Mouse (Mus musculus) induced T-regulatory cell, adult 2 months (primary cell): ENCODE data around the gene Gm20388.

Source experiments
- DNase-seq: peaks from one replicate; pipeline ENCODE4 v3.0.0-alpha.2; 2012; ENCODE audit warnings: low read depth

Gene Gm20388

GRCm38 (mm10) chr8:122935118-122935517 lies 3024.5 kb downstream of the Gm20388 start:
- DNase-seq: no peak

DNA sequence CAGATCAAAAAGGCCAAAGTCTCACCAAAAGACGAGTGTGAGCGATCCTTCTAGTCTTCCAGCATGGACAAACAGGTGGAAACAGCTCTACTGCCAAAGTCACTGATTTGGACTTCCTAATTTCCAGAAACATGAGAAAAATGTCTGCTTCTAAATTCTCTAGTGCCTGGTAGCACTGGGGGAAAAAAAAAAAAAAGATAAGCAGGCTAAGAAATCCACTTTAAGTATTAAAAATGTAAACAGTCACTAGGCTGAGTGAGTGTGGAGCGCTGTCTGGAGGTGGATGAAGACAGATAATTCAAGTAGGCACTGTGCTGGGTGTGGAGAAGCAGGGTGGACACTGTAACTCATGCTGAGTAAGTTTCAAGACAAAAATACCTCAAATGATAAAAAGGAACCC lies 3025.3 kb downstream of the Gm20388 start:
- DNase-seq: no peak

DNA sequence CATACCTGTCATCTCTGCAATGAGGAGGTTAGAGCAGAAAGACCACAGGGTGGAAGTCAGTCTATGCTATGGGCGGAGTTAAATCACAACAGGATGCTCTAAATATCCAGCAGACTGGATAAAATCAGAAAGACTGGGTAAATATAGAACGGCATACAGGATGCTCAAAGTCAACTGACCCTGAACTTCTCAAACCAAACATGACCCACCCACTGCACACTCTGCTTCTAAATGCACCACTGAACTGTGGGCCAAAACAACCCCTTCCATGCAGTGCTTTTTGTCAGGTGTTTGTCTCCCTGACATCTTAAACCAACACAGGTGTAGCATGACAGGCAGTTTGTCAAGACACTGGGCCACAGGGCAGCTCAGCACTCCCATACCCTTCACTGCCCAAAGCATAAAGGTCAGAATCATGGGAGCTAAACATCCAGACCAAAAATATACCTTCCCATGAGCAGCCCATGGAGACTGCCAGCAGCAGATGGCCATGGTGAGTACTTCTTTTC lies 3027.0 kb downstream of the Gm20388 start:
- peak; percentile 81 for DNase-seq

DNA sequence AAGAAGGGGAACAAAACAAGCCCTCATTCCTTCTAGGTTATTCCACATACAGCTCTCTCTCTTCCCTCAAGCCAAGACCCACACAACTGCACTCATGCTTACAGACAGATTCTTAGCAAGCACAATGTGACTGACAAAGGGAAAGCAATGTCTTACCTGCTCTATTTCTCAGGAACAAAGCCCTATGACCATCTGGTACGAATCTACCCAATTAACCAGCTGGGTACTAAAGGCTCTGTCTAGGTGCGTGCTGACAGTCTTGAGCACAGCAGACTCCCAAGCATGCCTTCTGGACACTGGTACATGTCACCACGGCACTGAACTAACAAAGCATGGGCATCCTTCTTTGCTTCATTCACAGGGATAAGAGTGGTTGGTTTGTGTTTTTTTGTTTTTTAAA lies 3027.5 kb downstream of the Gm20388 start:
- DNase-seq: no peak

- peak; percentile 86 for DNase-seq
These were observed 3027.9 kb downstream of the Gm20388 start for GRCm38 (mm10) chr8:122938591-122938990.

- peak; percentile 62 for DNase-seq
These were observed 3032.4 kb downstream of the Gm20388 start for GRCm38 (mm10) chr8:122942803-122943713.

- DNase-seq: no peak
These were observed 3035.1 kb downstream of the Gm20388 start for GRCm38 (mm10) chr8:122945775-122946174.

DNA sequence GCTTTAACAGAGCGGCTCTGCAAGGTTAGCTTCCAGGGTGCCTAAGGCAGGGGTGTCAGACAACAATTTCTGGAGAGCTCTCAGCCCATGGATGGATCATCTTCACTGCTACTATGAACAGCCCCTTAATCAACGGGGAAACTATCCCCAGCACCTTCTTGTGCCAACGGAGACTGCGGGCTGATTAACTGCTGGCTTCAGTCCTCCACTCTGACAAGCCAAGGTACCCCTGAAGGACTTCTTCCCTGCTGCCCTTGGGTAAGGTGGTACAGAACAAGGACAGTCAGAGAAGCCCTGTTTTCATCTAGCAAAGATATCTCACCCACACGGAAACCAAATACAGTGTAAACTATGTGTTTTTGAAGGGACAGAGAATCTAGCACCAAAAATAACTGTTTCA lies 3039.1 kb downstream of the Gm20388 start:
- DNase-seq: no peak

DNA sequence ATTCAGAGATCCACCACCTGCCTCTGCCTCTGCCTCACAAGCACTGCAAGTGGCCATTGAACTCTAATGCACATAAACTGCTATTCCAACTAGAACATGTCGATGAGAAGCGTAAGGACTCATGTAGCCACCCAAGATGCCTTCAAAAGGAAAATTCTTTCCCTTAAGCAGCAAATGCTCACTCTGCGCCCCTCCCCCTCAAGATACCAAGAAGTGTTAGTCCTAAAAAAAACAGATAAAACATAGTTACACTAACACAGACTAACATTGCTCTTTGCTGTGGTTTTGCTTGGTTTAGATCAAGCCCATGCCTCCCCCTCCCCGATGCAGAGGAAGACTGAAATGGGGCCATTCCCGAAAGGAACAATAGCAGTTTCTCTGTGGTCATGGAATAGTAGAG lies 3040.8 kb downstream of the Gm20388 start:
- DNase-seq: no peak

- DNase-seq: peak; percentile 66
These were observed 3042.4 kb downstream of the Gm20388 start for GRCm38 (mm10) chr8:122953028-122953427.

- DNase-seq: peak; percentile 72
These were observed 3043.6 kb downstream of the Gm20388 start for GRCm38 (mm10) chr8:122954090-122954799.

DNA sequence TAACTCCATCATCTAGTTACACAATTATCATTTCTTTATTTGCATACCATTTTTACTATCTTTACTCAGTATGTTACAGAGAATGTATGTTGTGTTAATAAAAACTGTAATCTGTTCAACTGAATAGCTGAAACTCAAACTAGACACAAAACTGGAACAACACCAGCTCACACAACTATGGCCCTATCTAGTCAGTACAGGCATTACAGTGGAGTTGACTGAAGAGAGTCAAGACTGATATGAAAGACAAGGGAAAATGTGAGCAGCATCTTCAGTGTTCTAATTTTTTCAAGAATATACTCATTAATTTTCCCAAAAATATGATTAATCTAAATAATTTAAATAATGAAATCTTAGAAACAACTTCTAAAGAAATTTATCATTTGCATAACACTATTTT lies 3044.6 kb downstream of the Gm20388 start:
- no peak for DNase-seq

GRCm38 (mm10) chr8:122955997-122956396 lies 3045.4 kb downstream of the Gm20388 start:
- DNase-seq: no peak

DNA sequence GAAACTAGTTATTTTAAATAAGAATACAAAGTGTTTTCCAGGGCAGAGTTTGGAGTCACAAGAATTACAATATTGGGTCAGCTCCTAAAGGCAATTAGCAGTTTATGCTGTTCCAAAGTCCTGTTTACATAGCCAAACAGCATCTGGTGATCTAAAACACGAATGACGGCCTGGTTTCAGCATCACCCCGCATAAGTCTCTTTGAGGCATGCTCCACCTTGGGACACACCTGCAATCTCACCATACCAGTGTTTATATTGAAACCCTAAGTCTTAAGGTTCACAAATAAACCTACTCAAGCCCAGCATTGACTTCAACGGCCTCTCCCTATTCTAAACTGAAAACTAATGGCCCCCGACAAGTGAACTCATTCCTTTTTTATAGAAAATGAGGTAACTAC lies 3049.7 kb downstream of the Gm20388 start:
- DNase-seq: no peak

GRCm38 (mm10) chr8:122960932-122961331 lies 3050.3 kb downstream of the Gm20388 start:
- peak; percentile 46 for DNase-seq

GRCm38 (mm10) chr8:122961458-122961857 lies 3050.8 kb downstream of the Gm20388 start:
- DNase-seq: peak; percentile 41

GRCm38 (mm10) chr8:122962046-122962445 lies 3051.4 kb downstream of the Gm20388 start:
- peak; percentile 58 for DNase-seq

DNA sequence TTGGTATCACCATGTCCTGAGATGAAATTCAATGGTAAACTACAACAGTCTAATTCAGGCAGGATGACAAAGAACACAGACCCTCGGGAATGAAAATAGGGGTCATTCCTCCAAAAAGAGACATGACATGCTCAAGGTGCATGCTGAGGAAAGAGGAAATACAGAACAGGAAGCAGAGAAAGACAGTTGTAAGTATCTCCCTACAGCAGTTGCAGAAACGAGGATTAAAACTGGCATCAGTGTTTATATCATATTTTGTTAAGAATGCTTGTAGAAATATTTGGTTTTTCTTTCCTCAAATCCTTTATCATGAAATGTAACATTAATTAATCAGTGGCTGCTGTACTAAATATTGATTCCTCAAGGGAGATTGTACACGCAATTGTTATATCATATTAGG lies 3056.0 kb downstream of the Gm20388 start:
- DNase-seq: no peak

- no peak for DNase-seq
These were observed 3057.5 kb downstream of the Gm20388 start for GRCm38 (mm10) chr8:122968145-122968544.

- DNase-seq: peak; percentile 36
These were observed 3059.5 kb downstream of the Gm20388 start for GRCm38 (mm10) chr8:122969964-122970620.

DNA sequence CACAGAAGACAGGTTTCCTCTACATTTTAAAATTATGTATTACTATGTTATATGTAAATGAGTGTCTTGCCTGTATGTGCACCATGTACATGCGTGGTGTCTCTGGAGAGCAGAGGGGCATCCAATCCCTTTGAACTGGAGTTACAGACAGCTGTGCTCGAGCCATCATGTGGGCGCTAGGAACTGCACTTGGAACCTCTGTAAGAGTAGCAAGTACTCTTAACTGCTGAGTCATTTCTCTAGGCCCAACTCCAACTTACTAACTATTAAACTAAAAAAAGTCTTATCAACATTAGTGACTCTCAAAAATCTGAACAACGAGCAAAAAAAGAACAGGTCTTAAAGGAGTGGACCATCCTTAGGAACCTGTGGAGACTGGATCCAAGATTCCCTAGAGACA lies 3065.4 kb downstream of the Gm20388 start:
- no peak for DNase-seq

GRCm38 (mm10) chr8:122979424-122979823 lies 3068.8 kb downstream of the Gm20388 start:
- no peak for DNase-seq
